Mouse (Mus musculus) myocyte (in vitro differentiated cells): ENCODE measurements around the gene Rbbp9.
"Not testable (repeated sequence)": the region's sequence is repeated elsewhere in the genome, so short reads cannot be mapped to it uniquely, and the experiment has no call there.

Experiments used
- CEBPB ChIP-seq: IDR thresholded peaks from 2 replicates; pipeline ENCODE4 v1.6.1; 2011; ENCODE audit warnings: mild to moderate bottlenecking, moderate library complexity; ENCODE audit not compliant: poor library complexity, insufficient read depth, severe bottlenecking
- E2F4 ChIP-seq: IDR thresholded peaks from one replicate; pipeline ENCODE4 v1.6.1; 2011; ENCODE audit warnings: mild to moderate bottlenecking, control low read depth, moderate library complexity; ENCODE audit not compliant: insufficient read depth
- MAX ChIP-seq: IDR thresholded peaks from one replicate; pipeline ENCODE4 v1.6.1; 2011; ENCODE audit warnings: low read depth, mild to moderate bottlenecking, control low read depth
- MYOD1 ChIP-seq, 3 experiments: IDR thresholded peaks; one replicate each; pipeline ENCODE4 v1.6.1; 2011; ENCODE audit warnings: control low read depth in 2 of 3, low read depth in 2 of 3, mild to moderate bottlenecking in 2 of 3, moderate library complexity in 1 of 3; ENCODE audit not compliant: insufficient read length in 2 of 3, control insufficient read depth in 1 of 3
- POLR2A ChIP-seq: IDR thresholded peaks from one replicate; pipeline ENCODE4 v1.6.1; 2011; ENCODE audit warnings: low read depth, mild to moderate bottlenecking, control low read depth, moderate library complexity; ENCODE audit not compliant: insufficient read length
- POLR2AphosphoS2 ChIP-seq: IDR thresholded peaks from one replicate; pipeline ENCODE4 v1.6.1; 2011; ENCODE audit warnings: low read depth, control low read depth; ENCODE audit not compliant: insufficient read length
- TCF3 ChIP-seq: IDR thresholded peaks from one replicate; pipeline ENCODE4 v1.6.1; 2011; ENCODE audit warnings: low read depth, control low read depth; ENCODE audit not compliant: insufficient read length
- USF1 ChIP-seq: IDR thresholded peaks from one replicate; pipeline ENCODE4 v1.6.1; 2011; ENCODE audit warnings: low read depth, mild to moderate bottlenecking, control low read depth, moderate library complexity

DNA sequence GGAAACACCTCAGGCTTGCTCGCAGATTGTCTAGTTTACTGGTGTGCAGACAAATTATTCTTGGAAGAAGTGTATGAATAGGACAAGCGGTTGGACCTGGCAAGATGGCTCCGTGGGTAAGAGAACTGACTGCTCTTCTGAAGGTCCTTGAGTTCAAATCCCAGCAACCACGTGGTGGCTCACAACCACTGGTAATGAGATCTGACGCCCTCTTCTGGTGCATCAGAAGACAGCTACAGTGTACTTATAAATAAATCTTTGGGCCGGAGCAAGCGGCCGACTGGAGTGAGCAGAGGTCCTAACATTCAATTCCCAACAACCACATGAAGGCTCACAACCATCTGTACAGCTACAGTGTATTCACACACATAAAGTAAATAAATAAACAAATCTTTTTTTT, 42.4 kb upstream of the Rbbp9 start:
- not testable (repeated sequence) for TF ChIP-seq E2F4; POLR2A; USF1; MYOD1 (IDR thresholded peaks at IDR 0.05; ENCODE audit: control insufficient read depth in 1 of 3, insufficient read length in 2 of 3, low read depth in 2 of 3); TCF3; POLR2AphosphoS2; MAX; CEBPB
